Mouse (Mus musculus): ENCODE results near the gene Plekhg5.

Gene Plekhg5

GRCm38 (mm10) chr4:152146033-152146827, 73.9 kb downstream of the Plekhg5 start:
- in situ Hi-C loops (cut with MseI, MboI), result no loop called here

- in situ Hi-C loops (cut with MseI, MboI), result loop anchor here in 1 of 2 experiments (25.0 kb wide), 1 partner anchor 1837 kb away; the partner anchor contains the start of genes Cep104 and Dffb
Measured at GRCm38 (mm10) chr4:152150546-152150945, 78.2 kb downstream of the Plekhg5 start.

- in situ Hi-C loops (cut with MseI, MboI), result loop anchor here in 1 of 2 experiments (25.0 kb wide), 1 partner anchor 1836 kb away; the partner anchor contains the start of genes Cep104 and Dffb
Measured at GRCm38 (mm10) chr4:152151451-152151965, 79.2 kb downstream of the Plekhg5 start.

- in situ Hi-C loops (cut with MseI, MboI), result loop anchor here in 1 of 2 experiments (25.0 kb wide), 1 partner anchor 1835 kb away; the partner anchor contains the start of genes Cep104 and Dffb
Measured at GRCm38 (mm10) chr4:152151966-152152544, 79.8 kb downstream of the Plekhg5 start, which contains the start of gene Espn. Gene Espn (minus strand): TSS chr4:152152371.

GRCm38 (mm10) chr4:152153771-152154177, 81.5 kb downstream of the Plekhg5 start:
- in situ Hi-C loops (cut with MseI, MboI), result loop anchor here in 1 of 2 experiments (25.0 kb wide), 1 partner anchor 1834 kb away; the partner anchor contains the start of genes Cep104 and Dffb

GRCm38 (mm10) chr4:152155019-152155418, 82.7 kb downstream of the Plekhg5 start:
- in situ Hi-C loops (cut with MseI, MboI), result loop anchor here in 1 of 2 experiments (25.0 kb wide), 1 partner anchor 1832 kb away; the partner anchor contains the start of genes Cep104 and Dffb

GRCm38 (mm10) chr4:152157779-152158584, 85.7 kb downstream of the Plekhg5 start:
- in situ Hi-C loops (cut with MseI, MboI), result loop anchor here in 1 of 2 experiments (25.0 kb wide), 1 partner anchor 1829 kb away; the partner anchor contains the start of genes Cep104 and Dffb

- in situ Hi-C loops (cut with MseI, MboI), result loop anchor here in 1 of 2 experiments (25.0 kb wide), 1 partner anchor 1829 kb away; the partner anchor contains the start of genes Cep104 and Dffb
Measured at GRCm38 (mm10) chr4:152158585-152159284, 86.4 kb downstream of the Plekhg5 start, which contains the start of gene Hes2. Gene Hes2 (plus strand): TSS chr4:152158867.

GRCm38 (mm10) chr4:152159285-152159678, 87.0 kb downstream of the Plekhg5 start:
- in situ Hi-C loops (cut with MseI, MboI), result loop anchor here in 1 of 2 experiments (25.0 kb wide), 1 partner anchor 1828 kb away; the partner anchor contains the start of genes Cep104 and Dffb

- in situ Hi-C loops (cut with MseI, MboI), result loop anchor here in 1 of 2 experiments (25.0 kb wide), 1 partner anchor 1827 kb away; the partner anchor contains the start of genes Cep104 and Dffb
Measured at GRCm38 (mm10) chr4:152160748-152161147, 88.5 kb downstream of the Plekhg5 start.

- in situ Hi-C loops (cut with MseI, MboI), result loop anchor here in 1 of 2 experiments (25.0 kb wide), 1 partner anchor 1826 kb away; the partner anchor contains the start of genes Cep104 and Dffb
Measured at GRCm38 (mm10) chr4:152161601-152162000, 89.3 kb downstream of the Plekhg5 start.

- in situ Hi-C loops (cut with MseI, MboI), result loop anchor here in 1 of 2 experiments (25.0 kb wide), 1 partner anchor 1825 kb away; the partner anchor contains the start of genes Cep104 and Dffb
Measured at GRCm38 (mm10) chr4:152162748-152163147, 90.5 kb downstream of the Plekhg5 start.
